Mouse (Mus musculus) testis, adult 2 months (tissue): Measurements from ENCODE around the gene Sgo2a.

ENCODE experiments used
- CTCF ChIP-seq: fragments of 200-500 bp; IDR thresholded peaks from 2 replicates; pipeline ENCODE4 v1.5.1; 2012; ENCODE audit warnings: low read depth, mild to moderate bottlenecking, inconsistent platforms, low read length, moderate library complexity; ENCODE audit not compliant: control insufficient read depth, insufficient read depth, insufficient replicate concordance
- POLR2A ChIP-seq: fragments of 200-500 bp; IDR thresholded peaks from 2 replicates; pipeline ENCODE4 v1.6.1; 2012; ENCODE audit warnings: low read depth, mild to moderate bottlenecking, inconsistent platforms, low read length, moderate library complexity; ENCODE audit not compliant: control insufficient read depth

GRCm38 (mm10) chr1:58070091-58070490 lies 74.3 kb downstream of the Sgo2a start:
- TF ChIP-seq POLR2A (no peak), CTCF (no peak)
